Mouse (Mus musculus) heart, postnatal 0 days (tissue): Measurements from ENCODE around the gene Bicd2. TPM values are rescaled to one million over a fixed set of nuclear protein-coding genes. Genes with fewer than 3 reads are reported as not detected.
A peak's percentile ranks its signal among the peaks of the same experiment; 100 is the strongest.

Experiments
- ATAC-seq: fragments of 200-750 bp; cut with Nextera tagmentation; 2 replicates; pipeline ENCODE4 v1.8.0; 2017; ENCODE audit warnings: low read depth, moderate number of reproducible peaks, moderate library complexity; ENCODE audit not compliant: insufficient read depth
- DNase-seq: peaks from one replicate; pipeline ENCODE4 v3.0.0-alpha.2; 2016; ENCODE audit warnings: low spot score
- H3K27ac ChIP-seq: fragments of 300-500 bp; sonication (generic); 2 replicates; pipeline ENCODE4 v1.5.1; 2014; ENCODE audit warnings: low read depth, mild to moderate bottlenecking
- H3K27me3 ChIP-seq: fragments of 300-500 bp; sonication (generic); 2 replicates; pipeline ENCODE4 v1.6.1; 2014; ENCODE audit warnings: low read length, mixed read lengths; ENCODE audit not compliant: control insufficient read depth, insufficient read depth
- H3K36me3 ChIP-seq: fragments of 300-500 bp; sonication (generic); replicated peaks from 2 replicates; pipeline ENCODE4 v1.6.1; 2014; ENCODE audit warnings: low read length, mixed read lengths; ENCODE audit not compliant: control insufficient read depth, insufficient read depth
- H3K4me1 ChIP-seq: fragments of 300-500 bp; sonication (generic); 2 replicates; pipeline ENCODE4 v1.6.1; 2014; ENCODE audit warnings: antibody characterized with exemption; ENCODE audit not compliant: control insufficient read depth, insufficient read depth
- H3K4me2 ChIP-seq: fragments of 300-500 bp; sonication (generic); 2 replicates; pipeline ENCODE4 v1.6.1; 2014; ENCODE audit warnings: low read depth, mild to moderate bottlenecking, low read length, moderate library complexity
- H3K4me3 ChIP-seq: fragments of 300-500 bp; sonication (generic); 2 replicates; pipeline ENCODE4 v1.5.1; 2014; ENCODE audit warnings: low read depth, low read length
- H3K9ac ChIP-seq: fragments of 300-500 bp; sonication (generic); replicated peaks from 2 replicates; pipeline ENCODE4 v1.6.1; 2014; ENCODE audit warnings: low read depth, low read length, mixed read lengths
- H3K9me3 ChIP-seq: fragments of 300-500 bp; sonication (generic); replicated peaks from 2 replicates; pipeline ENCODE4 v1.6.1; 2016; ENCODE audit warnings: low read length; ENCODE audit not compliant: control insufficient read depth
- CTCF ChIP-seq: IDR thresholded peaks from 2 replicates; pipeline ENCODE4 v1.5.1; 2016; ENCODE audit warnings: antibody characterized with exemption, control low read depth, low read depth
- EP300 ChIP-seq: IDR thresholded peaks from 2 replicates; pipeline ENCODE4 v1.6.1; 2016; ENCODE audit warnings: antibody characterized with exemption, low read depth
- WGBS: fragments of 180-500 bp; shearing (Covaris S2); extraction: QIAGEN DNeasy Blood & Tissue Kit; methylation state at CpG from one replicate; pipeline ENCODE4 v1.1.7; 2014; 5-methylcytosine and 5-hydroxymethylcytosine counted together
- polyA plus RNA-seq: library from polyadenylated mRNA; unstranded; fragments of >200 nt; fragmentation: Nextera tagmentation; extraction: Ambion mirVana; gene quantifications from 2 replicates; pipeline ENCODE4 v1.2.1, GENCODE M21; 2015
- total RNA-seq: library from RNA; depleted of rRNA; stranded (reverse); fragments of >200 nt; gene quantifications from 2 replicates; pipeline ENCODE4 v1.2.3, GENCODE M21; 2014; ENCODE audit warnings: low replicate concordance

The Bicd2 gene
- total and polyA plus RNA-seq, 2 experiments from 2014 or later = 43.5 to 54.2 TPM

GRCm38 (mm10) chr13:49349335-49349734 is 8.0 kb downstream of the Bicd2 start:
- no peak overlapping the region for H3K4me3 ChIP-seq
- H3K9me3 ChIP-seq = no peaks in the 10 kb centered on the region
- peaks cover 91% of the 10 kb centered on the region for H3K4me1 ChIP-seq
- ATAC-seq = no peak
- H3K9ac ChIP-seq = no peak overlapping the region
- H3K27me3 ChIP-seq = no peaks in the 10 kb centered on the region
- TF ChIP-seq EP300 (no peak), CTCF (no peak)
- H3K27ac ChIP-seq = no peak overlapping the region
- no peak for DNase-seq
- H3K36me3 ChIP-seq = no peaks in the 10 kb centered on the region
- H3K4me2 ChIP-seq = no peak overlapping the region
- 72% methylated on average over 4 of the region's 4 CpGs for WGBS

GRCm38 (mm10) chr13:49349836-49350505 is 8.6 kb downstream of the Bicd2 start:
- no peaks in the 10 kb centered on the region for H3K9me3 ChIP-seq
- no peaks in the 10 kb centered on the region for H3K27me3 ChIP-seq
- TF ChIP-seq EP300 (no peak), CTCF (no peak)
- no peak overlapping the region for H3K4me3 ChIP-seq
- 80% methylated on average over 6 of the region's 6 CpGs for WGBS
- H3K4me1 ChIP-seq = peaks cover 87% of the 10 kb centered on the region
- DNase-seq = no peak
- no peak for ATAC-seq
- no peak overlapping the region for H3K27ac ChIP-seq
- H3K9ac ChIP-seq = no peak overlapping the region
- H3K4me2 ChIP-seq = no peak overlapping the region
- H3K36me3 ChIP-seq = no peaks in the 10 kb centered on the region

- TF ChIP-seq CTCF (no peak), EP300 (no peak)
- Histone ChIP-seq H3K27me3 (no peaks in the 10 kb centered on the region), H3K9me3 (no peaks in the 10 kb centered on the region), H3K27ac (peak overlapping the region; percentile 71), H3K36me3 (no peaks in the 10 kb centered on the region), H3K4me1 (peaks cover 75% of the 10 kb centered on the region), H3K4me2 (no peak overlapping the region), H3K4me3 (no peak overlapping the region), H3K9ac (no peak overlapping the region)
- 29% methylated on average over 3 of the region's 3 CpGs for WGBS
- ATAC-seq (no peak), DNase-seq (no peak)
Observed at GRCm38 (mm10) chr13:49352581-49353159, 11.3 kb downstream of the Bicd2 start.

GRCm38 (mm10) chr13:49353422-49353821 is 12.0 kb downstream of the Bicd2 start:
- Histone ChIP-seq H3K4me2 (no peak overlapping the region), H3K9me3 (no peaks in the 10 kb centered on the region), H3K9ac (no peak overlapping the region), H3K4me3 (no peak overlapping the region), H3K27me3 (no peaks in the 10 kb centered on the region), H3K36me3 (no peaks in the 10 kb centered on the region), H3K27ac (peak overlapping the region; percentile 71), H3K4me1 (peaks cover 73% of the 10 kb centered on the region)
- ATAC-seq (no peak), DNase-seq (no peak)
- TF ChIP-seq CTCF (no peak), EP300 (no peak)

GRCm38 (mm10) chr13:49353991-49354507 is 12.7 kb downstream of the Bicd2 start:
- no peaks in the 10 kb centered on the region for H3K9me3 ChIP-seq
- ATAC-seq = no peak
- no peaks in the 10 kb centered on the region for H3K36me3 ChIP-seq
- 56% methylated on average over 5 of the region's 5 CpGs for WGBS
- no peak overlapping the region for H3K4me2 ChIP-seq
- no peak overlapping the region for H3K9ac ChIP-seq
- DNase-seq = no peak
- TF ChIP-seq CTCF (no peak), EP300 (no peak)
- H3K27me3 ChIP-seq = no peaks in the 10 kb centered on the region
- peak overlapping the region; percentile 37 for H3K27ac ChIP-seq
- H3K4me1 ChIP-seq = peaks cover 67% of the 10 kb centered on the region
- no peak overlapping the region for H3K4me3 ChIP-seq
